Mouse (Mus musculus) left cerebral cortex, adult 8-10 months (tissue): ENCODE measurements at regions not wholly inside any gene's neighbourhood (a gene's known extent, or its start where the extent isn't known, plus 50 kb on each side); places are given as distances from the start of the nearest gene placed in this dataset.
A peak's percentile ranks its signal among the peaks of the same experiment; 100 is the strongest.

Experiments used
- DNase-seq, 2 experiments: peaks; one replicate each; pipeline ENCODE4 v3.0.0; 2022; ENCODE audit warnings: low spot score in 2 of 2

- DNase-seq, result peak; percentile 27 to 89
Observed at GRCm38 (mm10) chr2:138820489-138820888, 564.1 kb downstream of the Btbd3 start.

GRCm38 (mm10) chr2:138824873-138825272 is 568.5 kb downstream of the Btbd3 start:
- DNase-seq, result peak in 1 of 2 experiments; percentile 37

GRCm38 (mm10) chr2:138827813-138828570 is 571.6 kb downstream of the Btbd3 start:
- DNase-seq, result no peak

GRCm38 (mm10) chr2:138838846-138839245 is 582.5 kb downstream of the Btbd3 start:
- DNase-seq, result no peak

GRCm38 (mm10) chr2:138859121-138859520 is 602.8 kb downstream of the Btbd3 start:
- peak in 1 of 2 experiments; percentile 39 for DNase-seq

- DNase-seq, result no peak
Observed at GRCm38 (mm10) chr2:138896563-138896962, 597.1 kb upstream of the Sptlc3 start.

GRCm38 (mm10) chr2:138897101-138897500 is 596.6 kb upstream of the Sptlc3 start:
- DNase-seq, result peak in 1 of 2 experiments; percentile 10

- no peak for DNase-seq
Observed at GRCm38 (mm10) chr2:138937165-138937564, 556.5 kb upstream of the Sptlc3 start.

GRCm38 (mm10) chr2:138939367-138939766 is 554.3 kb upstream of the Sptlc3 start:
- no peak for DNase-seq

GRCm38 (mm10) chr2:138966110-138966790 is 527.5 kb upstream of the Sptlc3 start:
- DNase-seq, result no peak

GRCm38 (mm10) chr2:138974548-138974947 is 519.2 kb upstream of the Sptlc3 start:
- no peak for DNase-seq

GRCm38 (mm10) chr2:138990031-138990430 is 503.7 kb upstream of the Sptlc3 start:
- no peak for DNase-seq

GRCm38 (mm10) chr2:139032105-139032812 is 461.5 kb upstream of the Sptlc3 start:
- no peak for DNase-seq

GRCm38 (mm10) chr2:139034800-139035199 is 458.9 kb upstream of the Sptlc3 start:
- no peak for DNase-seq

- DNase-seq, result no peak
Observed at GRCm38 (mm10) chr2:139041671-139042273, 451.9 kb upstream of the Sptlc3 start.

GRCm38 (mm10) chr2:139044684-139045083 is 449.0 kb upstream of the Sptlc3 start:
- DNase-seq, result no peak

GRCm38 (mm10) chr2:139055249-139055648 is 438.5 kb upstream of the Sptlc3 start:
- DNase-seq, result no peak

- no peak for DNase-seq
Observed at GRCm38 (mm10) chr2:139069276-139069961, 424.3 kb upstream of the Sptlc3 start.

GRCm38 (mm10) chr2:139071690-139072089 is 422.0 kb upstream of the Sptlc3 start:
- no peak for DNase-seq

- DNase-seq, result no peak
Observed at GRCm38 (mm10) chr2:139093487-139094066, 400.1 kb upstream of the Sptlc3 start.

- peak in 1 of 2 experiments; percentile 15 for DNase-seq
Observed at GRCm38 (mm10) chr2:139111669-139112068, 382.0 kb upstream of the Sptlc3 start.
